Mouse (Mus musculus): Measurements from ENCODE around the gene Haus4.
A peak's percentile ranks its signal among the peaks of the same experiment; 100 is the strongest.

The Haus4 gene

GRCm38 (mm10) chr14:54496706-54497105 lies 57.7 kb downstream of the Haus4 start:
- DNase-seq (ENCODE audit: low read depth, low spot score) = no peak

GRCm38 (mm10) chr14:54494234-54494633 lies 60.2 kb downstream of the Haus4 start:
- DNase-seq (ENCODE audit: low read depth, low spot score) = peak; percentile 87

GRCm38 (mm10) chr14:54493236-54493635 lies 61.2 kb downstream of the Haus4 start:
- no peak for DNase-seq (ENCODE audit: low read depth, low spot score)

DNA sequence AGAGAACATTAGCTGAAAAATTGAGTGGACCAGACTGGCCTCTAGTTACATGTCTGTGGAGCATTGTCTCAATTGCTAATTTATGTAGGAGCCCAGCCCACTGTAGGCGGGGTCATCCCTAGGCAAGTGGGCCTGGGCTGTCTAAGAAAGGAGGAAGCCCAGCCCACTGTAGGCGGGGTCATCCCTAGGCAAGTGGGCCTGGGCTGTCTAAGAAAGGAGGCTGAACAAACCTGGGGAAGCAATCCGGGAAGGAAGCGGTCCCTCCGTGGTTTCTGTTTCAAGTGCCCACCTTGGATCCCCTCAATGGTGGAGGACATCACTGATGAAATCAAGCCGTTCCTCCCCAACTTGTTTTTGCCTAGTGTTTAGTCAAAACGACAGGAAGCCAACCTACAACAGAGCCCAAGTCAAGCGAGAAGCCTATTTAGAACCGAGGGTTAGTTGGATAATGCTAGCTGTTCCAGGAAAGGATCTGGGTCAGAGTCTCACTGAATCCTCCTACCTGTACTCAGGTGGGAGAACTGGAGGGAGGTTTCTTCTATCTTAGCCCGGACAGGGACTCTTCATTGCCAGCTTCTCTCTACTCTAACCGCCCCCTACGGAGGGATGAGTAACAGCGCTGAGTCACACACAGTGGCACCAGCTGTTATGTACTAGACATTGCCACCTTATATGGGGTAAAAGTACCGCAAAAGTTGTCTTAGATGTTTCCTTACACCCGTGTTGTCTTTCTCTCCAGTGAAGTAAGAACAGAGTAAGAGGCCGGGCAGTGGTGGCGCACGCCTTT lies 61.9 kb downstream of the Haus4 start:
- DNase-seq (ENCODE audit: low read depth, low spot score) = peak; percentile 76
